Mouse (Mus musculus) NIH3T3 (cell line): ENCODE data around the gene Fam120b.

Experiments used
- DNase-seq: peaks from one replicate; pipeline ENCODE4 v3.0.0-alpha.2; 2012; ENCODE audit warnings: low read depth

Gene Fam120b

DNA sequence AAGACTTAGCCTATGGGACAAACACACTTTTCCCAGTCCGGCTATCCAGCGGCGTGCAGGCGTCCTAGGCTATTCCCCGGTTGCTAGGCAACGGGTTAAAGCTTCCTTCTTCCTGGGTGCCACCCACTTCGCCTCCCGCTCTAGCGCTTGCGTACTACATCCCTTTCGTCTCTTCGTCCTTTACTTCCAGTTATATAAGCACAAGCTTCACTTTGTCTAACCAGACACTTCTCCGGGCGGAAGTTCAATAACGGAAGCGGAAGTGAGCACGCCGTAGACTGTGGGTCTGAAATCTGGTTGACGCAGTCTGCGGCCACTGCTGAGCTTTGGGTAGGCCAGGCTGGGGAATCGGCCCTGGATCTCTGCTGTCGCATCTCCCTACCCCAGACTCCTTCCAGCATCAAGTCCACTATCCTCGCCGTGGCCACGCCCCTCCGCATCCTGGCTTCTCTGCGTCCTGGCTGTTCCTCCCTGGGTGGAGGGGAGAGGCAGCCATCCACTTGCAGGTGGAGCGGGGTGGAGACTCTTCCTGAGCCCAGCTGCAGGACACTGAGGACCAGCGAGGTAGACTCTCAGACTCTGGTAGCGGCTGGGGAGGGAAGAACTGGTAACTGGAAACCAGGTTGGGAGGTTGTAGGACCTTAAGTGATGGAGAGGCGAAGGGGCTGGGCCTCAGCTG, at the start of gene Fam120b:
Gene Fam120b (plus strand): TSS at position 206 of the 679 bp plus-strand sequence.
- peak; percentile 99 for DNase-seq

DNA sequence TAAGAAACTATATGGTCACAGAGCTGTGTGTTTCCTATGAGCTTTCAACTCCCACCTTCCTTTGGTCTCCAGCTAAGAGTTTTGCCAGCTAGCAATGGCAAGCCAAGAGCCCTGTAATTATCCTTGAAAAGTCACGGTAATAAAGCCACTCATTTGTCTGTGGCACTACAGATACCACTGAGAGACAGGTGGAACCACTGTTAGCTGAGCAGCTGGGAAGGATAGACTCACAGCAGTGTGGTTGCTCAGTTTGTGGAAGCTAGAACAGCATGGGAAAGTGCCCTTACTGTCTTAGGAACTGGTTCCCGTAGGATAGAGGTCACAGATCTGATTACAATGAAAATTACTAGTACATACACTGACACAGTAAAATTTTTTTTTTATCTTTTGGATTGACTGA, 45.9 kb upstream of the Fam120b start:
- no peak for DNase-seq

DNA sequence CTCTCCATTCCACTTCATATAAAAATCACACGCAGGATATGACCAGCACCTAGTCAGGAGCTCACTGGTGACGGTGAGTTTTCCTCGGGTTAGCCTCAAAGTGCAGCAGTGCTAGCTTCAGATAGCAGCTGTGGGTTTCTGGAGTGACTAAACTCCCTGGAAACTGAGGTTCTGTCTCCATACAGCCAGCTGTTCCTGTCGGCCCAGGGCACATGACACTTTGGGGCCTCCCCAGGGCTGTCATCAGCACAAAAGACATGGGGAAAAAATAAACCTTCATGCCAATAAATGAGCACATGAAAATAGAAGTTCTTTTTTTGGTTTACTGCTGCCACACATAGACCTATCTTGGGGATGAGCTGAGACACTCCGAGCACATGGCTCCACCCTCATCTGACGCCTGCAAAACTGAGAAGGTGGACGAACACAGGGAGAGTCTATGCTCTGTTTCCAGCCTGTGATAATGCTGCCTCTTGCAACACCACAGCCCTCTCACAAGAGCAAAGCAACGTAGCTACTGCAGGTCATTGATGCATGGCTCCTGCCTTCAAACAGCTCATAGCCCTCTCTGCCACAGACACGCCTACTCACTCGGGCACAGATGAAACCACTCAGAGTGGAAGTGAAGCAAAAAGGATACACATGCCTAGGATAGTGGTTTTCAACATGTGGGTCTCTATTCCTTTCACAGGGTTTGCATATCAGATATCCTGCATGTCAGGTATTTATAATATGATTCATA, 43.0 kb upstream of the Fam120b start:
- peak; percentile 18 for DNase-seq

DNA sequence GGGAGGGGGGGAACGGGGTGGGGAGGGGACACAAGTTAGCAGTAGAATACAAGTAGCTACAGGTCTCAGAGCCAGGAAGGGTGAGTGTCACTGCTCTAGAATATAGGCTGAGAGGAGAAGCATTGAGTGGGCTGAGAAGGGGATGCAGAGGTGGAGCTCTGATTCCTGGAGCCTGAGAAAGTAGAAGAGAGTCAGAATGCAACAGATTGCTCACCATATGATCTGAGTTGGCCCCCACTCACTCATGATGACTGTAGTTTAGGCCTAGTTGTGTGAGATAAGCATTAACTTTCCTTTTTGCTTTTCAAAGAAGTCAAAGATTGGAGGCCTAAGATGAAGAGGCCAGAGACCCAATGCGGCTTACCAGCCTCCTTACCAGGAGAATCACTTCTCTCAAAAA, 42.0 kb upstream of the Fam120b start:
- no peak for DNase-seq

DNA sequence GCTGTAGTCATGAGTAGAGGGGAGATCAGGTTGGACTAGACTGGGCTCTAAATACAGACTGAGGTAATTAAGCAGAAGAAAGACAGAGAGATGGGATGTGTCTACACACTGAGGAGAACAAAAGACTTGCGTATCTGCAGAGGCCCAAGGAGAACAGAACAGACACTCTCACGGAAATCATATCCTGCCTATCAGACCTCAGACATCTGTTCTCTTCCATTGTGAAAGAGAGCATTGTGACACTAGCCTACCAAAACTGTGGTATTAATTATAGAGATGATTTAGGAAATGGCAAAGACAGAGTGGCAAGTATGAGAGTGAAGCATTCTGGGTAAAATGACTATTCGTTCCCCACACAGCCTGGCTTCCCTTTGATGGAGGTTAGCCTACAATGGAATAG, 40.9 kb upstream of the Fam120b start:
- no peak for DNase-seq

DNA sequence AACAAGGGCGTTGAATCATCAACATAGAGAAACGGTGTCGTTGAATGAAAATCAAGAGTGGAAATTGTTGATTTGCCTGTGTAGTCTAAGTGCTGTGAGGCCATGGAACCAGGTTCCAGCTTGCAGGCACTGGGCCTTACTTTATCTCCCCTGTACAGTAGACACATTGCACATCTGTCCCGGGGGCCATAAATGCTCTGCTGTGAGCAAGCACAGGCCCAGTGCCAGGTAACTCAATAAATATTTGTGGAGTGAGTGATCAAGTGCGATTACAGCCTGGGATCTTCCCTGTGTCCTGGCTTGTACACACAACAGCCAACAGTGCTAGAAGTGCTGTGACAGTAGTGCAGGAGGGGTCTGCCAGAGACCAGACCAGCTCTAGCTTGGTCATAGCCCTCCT, 39.5 kb upstream of the Fam120b start:
- DNase-seq: peak; percentile 57

DNA sequence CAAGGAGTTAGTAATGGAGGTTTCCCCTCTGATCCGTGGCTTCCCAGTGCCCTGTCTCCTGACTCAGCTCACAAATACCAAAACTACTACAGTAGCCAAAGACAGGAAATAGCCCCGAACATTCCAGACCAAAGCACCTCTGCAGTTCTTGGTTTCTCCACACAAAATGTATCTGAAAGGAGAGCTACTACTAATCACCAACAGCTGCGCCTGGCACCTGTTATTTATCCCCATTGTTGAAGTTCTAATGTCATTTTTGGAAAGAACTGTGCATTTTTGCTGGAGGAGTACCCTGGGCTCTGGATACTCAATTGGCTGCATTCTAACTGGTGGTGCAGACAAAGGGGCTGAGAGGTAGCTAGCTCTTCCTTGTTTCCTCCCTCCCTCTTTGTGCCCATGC, 38.9 kb upstream of the Fam120b start:
- peak; percentile 16 for DNase-seq

DNA sequence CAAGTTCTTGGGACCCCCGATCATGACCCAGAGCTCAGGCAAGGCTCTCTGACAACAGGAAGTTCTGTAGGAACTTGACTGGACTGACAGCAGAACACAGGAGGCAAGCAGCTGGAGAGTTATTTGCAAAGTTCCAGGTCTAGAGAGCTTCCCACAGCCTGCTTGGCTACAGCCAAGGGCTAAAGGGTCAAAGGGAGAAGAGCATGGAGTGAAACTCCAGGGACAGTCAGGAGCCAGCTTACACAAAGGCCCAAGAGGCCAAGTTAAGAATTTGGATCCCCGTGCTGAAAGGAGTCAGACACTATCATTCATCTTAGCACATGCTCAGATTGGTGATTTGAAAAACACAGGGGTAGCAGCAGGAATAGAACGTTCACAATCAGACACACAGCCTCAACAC, 32.3 kb upstream of the Fam120b start:
- DNase-seq: no peak

DNA sequence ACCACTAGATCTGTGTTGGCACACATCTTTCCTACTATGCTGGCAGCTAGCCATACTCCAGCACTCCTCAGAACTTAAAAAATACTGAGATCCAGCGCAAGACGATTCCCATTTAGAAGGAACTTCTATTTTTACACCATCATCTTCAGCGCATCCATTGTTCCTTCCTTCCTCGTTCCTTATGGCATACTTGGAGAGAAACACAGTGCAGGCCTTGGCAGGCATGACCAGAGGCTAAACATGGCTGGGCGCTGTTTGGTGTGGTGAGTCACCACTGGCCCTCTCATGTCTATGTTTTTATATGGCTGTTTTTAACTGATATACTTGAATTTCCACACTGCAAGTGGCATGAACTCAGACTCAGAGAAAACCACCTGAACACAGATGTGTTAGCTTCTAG, 30.4 kb upstream of the Fam120b start:
- peak; percentile 95 for DNase-seq

DNA sequence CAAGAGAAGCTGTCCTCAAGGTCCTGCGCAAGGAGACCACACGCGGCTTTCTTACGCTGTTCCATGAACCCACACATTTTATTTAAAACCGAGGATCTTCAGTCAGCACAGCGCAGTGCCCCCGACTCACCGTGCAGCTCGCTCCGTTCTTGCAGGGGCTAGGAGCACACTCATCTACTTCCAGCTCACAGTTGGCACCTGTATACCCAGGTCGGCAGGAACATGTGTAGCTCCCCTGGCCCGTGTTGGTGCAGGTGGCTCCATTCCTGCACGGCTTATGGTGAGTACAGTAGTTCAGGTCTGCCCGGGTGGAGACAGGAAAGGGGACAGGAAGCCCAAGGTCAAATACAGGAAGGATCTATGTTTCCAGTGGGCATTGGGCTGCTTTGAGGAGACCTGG, 25.6 kb upstream of the Fam120b start:
- no peak for DNase-seq

DNA sequence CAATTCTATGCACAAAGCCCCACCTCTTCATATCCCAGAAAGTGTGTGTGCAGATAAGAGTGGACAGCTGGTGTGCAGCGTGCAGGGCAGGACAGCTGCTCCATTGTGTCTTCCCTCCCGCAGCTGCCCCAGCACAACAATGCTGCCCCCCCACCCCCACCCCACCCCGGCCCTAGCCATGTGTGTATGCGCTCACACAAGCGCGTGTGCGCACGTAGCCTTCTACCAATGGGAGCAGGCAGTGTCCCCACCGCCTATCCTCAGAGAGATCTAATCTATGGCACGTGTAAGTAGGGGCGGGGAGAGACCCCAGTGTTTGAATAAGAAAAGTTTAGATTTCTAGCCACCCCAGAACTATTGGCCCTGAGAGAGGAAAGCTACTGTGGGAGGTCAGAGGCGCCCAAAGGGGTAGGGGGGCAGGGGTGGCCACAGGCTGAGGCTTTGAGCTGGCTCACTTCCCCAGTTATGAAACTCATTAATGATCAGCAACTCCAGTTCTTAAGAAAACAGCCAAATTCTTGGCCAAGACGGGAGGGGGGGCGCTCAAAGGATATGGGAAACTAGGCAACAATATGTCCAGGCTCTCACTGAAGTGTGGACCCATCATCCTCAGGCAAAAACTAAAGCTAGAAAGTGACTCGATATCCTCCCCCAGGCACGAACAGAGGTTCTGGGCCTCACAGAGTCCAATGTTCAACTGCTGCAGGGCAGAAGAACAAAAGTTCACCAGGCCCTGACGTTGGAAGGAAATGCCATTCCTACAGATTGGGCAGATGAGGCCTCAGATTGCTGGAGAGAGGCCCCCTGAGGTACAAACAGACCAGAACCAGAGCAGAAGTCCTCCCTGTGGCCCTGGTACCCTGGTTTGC, 23.8 kb upstream of the Fam120b start:
- DNase-seq: peak; percentile 18

DNA sequence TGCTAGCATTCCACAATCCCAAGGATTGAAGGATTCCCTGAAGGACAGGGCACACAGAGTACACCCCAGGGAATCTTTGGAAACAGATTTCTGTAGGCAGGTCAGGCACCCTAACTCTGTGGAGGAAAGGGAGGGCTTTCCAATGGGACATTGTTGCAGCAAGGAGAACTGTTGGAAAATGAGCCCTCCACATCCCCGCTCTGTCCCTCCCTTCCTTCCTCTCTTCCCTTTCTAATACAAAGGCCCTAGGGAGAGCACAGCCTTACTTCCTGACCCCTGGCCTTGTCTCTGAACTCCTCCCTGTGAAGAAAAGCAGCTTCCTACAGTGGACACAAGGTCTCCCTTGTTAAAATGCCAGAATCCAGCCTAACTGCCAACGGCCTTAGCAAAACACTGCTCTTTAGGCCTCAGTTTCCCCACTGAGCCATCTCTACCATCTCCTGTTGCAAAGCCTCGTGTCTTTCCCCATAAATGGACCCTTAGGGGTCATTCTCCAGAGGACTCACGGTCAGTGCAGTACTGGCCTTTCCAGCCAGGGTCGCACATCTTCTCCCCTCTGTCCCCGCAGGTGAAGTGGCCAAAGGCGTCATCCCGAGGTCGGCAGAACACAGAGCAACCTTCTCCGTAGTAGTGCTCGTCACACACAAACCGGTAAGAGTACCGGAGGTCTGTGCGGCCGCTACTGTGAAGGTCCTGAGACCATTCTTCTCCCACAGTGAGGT, 22.9 kb upstream of the Fam120b start:
- no peak for DNase-seq

DNA sequence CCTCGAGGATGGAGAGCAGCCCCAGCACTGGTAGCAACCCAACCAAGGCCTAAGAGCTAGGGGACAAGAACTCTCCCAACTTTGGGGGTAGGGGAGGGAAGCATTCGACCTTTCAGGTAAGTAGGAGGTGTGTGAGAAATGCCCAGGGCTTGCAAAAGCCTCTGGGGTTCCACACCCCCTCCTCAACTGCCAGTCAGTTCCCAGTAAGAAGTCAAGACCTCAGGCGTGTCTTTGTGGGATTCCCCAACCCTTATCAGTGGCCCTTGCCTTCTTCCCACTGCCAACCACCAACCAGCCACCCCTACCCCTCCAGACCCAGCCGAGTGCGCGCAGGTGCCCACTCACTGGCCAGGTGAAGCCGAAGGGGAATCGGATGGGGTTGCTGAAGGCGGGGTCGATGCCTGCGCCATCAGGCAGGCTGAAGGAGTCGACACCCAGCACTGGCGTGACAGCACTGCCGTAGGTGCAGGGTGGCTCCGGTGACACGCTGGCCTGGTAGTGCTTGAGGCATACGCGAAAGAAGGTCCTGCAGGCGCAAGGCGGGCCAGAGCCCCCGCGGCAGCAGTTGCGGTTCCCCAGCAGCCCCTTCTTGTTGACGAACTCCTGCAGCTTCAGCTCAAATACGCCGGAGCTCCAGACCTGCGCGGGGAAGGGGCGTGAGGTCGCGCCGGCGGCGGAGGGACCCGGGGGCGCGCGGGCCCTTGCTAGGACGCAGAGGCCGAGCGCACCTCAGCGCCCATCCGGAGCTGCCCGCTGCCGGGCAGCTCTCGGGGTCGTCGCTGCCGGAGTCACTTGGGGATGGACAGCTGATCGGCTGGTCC, 21.5 kb upstream of the Fam120b start:
- DNase-seq: no peak

DNA sequence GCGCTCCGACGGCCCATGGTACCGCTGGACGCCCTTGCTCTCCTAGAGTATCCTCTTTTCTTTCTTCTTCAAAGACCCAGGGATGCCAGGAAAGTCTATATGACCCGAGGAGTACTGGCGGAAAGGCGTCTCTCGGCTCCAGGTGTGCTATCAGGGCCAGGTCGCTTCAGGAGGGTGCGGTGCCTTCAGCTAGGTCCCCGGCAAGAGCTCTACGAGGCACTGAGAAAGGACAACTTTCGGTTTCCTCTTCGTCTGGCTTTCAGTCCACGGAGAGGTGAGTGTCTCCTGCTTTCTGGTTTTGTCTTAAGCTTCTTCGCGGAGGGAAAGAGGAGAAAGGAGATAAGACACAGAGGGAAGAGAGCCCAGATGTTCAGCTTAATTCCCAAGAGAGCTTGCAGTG, 20.8 kb upstream of the Fam120b start:
- no peak for DNase-seq

DNA sequence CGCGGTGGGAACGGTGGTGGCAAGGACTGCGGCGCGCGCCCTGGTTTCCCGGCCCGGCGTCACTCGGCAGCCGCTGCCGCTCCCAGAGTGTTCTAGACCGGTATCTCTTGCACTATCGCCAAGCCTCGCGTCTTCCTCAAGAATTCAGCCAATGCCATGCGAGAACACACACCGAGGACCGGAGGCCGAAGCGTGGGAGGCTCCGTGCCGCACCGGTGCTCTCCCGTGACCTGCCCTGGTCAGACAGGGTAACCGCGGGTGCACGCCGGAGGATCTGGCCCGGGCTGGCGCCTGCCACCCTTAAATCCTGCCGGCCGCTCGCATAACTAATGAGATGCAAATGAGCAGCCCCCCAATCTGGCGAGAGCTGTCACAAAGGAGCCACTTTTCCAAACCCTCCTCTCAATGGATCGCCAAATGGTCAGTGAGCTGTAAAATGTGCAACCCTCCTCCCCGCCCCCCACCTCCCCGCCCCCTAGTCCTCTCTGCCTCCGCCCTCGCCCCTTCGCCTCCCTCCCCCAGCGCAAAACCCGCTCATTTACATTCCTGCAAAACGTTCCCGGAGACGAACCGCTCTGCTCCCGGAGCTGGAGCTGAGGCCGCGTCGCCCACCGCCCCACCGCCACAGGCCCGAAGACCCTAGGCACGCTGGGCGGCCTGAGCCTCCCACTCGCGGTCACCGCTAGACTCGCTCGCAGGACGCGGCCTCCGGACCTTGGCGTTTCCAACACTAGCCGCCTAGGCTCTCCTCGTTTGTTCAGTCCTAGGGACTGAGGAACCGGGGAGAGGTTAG, 20.1 kb upstream of the Fam120b start:
- no peak for DNase-seq

DNA sequence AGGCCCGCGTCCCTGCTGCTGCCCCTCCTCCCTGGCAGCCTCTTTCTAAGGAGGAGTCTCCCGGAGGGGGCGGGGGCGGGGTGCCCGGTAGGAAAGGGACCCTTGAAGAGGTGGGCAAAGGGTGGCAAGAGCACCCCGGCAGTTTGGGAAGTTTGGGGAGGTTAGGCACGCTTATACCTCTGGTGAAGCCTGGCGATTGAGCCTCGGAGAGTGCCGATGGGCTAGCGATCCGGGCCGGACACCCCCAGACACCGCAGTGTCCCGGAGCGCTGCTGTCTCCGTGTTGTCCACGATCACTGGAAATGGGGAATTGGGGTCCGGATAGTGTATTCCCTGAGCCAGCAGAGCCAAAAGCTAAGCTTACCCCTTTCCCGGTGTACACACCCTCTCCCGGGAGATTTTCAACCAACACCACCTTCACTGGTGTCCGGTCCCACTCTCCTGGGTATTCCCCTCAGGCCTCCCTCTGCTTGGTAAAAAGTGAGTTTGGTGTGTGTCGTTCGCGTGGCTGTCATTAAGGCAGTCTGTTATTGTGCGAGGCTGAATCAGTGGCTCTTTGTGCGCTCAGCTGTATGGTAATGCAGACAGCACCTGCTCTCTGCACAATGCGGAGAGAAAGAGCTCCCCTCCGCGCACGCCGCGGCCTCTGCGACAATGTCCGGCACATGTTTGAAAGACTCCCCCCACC, 19.4 kb upstream of the Fam120b start, which contains the start of gene Dll1:
Gene Dll1 (minus strand): TSS at position 379 of the 688 bp plus-strand sequence.
- no peak for DNase-seq

DNA sequence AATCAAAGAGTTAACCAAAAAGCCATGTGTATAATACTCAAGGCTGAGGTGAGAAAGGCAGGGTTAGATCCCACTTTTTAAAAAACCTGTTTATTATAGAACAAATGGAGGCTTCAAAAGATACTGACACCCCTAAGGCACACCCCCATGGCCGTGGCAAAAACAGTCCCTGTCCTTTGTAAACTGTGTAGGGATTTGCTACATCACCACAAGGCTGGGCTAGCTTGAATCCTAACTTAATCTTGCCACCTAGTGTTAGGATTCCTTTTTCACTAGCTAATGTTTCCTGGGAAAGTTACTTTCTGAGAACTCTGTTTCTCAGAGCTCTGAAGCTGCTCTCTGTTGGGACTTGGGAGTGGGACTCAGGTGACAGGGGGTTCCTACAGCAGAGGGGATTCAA, 18.1 kb upstream of the Fam120b start:
- DNase-seq: peak; percentile 74

DNA sequence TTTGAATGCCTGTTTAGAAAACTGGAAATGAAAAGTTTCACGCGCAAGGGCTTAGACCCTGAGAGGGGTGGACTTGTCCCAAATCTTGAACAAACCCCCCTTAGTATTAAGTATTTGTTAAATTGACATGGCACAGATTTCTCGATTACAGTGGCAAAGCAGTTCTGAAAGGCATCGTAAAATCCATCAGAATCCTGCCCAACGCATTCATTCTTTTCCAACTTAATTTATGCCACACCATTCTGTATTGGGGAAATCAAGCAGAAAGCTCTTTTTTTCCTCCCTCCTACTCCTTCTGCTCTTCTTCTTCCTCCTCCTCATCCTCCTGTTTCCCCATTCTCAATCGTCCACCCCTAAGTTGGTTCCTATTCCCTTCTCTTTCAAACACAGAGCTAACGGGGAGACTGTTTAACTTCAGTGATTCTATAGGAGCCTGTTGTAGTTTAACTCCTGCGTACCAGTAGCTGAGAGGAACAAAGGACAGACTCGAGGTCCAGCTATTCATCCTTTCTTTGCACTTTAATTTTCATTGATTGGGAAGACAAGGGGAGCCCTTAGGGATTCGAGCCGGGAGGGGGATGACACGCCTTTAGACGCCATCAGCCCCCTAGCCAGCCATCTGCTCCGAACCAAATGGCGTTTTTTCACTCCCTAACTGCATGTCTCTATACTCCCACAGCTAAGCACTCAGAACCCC, 17.4 kb upstream of the Fam120b start:
- no peak for DNase-seq
